Mouse (Mus musculus): ENCODE results near the gene Oard1. TPM values are rescaled to one million over a fixed set of nuclear protein-coding genes. Genes with fewer than 3 reads are reported as not detected.

Oard1 gene
- polyA plus RNA-seq, 1 experiment from 2014 or later = 38.3 TPM

DNA sequence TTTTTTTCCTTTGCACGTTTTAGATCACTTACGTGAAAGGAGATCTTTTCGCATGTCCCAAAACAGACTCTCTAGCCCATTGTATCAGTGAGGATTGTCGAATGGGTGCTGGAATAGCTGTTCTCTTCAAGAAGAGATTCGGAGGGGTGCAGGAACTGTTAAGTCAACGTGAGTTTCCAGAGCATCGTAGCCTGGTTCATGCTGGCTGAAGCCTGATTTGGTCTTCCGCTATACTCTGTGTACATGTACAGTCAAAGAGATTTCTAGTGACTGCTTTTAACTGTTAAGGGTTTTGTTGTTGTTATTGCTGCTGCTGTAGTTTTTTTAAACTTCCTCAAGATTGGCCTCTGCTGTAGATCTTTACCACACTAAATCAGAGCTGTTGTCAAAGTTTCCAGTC lies 1.4 kb downstream of the Oard1 start:
- no peaks in the 10 kb centered on the region; the same call in 1 of the 2 replicates for H3K36me3 ChIP-seq (replicated peaks)
- ATAC-seq (replicated peaks) = no peak

DNA sequence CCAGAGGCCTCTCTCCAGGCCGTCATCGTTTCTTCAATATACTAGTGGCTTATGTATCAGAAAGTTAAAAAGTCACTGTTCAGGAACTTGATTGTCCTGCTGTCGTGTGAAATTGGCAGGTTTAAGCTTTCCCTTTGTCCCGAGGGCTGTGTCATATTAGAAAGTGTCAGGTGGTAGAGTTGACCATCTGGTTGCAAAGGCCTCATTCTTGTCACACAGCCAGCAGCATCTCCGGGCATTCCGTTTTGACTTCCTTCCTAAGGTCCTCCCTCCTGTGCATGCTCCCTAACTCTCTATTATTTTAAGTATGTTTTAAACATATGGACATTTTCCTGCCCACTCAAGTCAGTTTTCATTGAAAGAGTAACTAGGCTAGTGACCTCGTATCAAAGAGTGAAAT lies 6.2 kb downstream of the Oard1 start:
- H3K27ac ChIP-seq = no peak overlapping the region
- H3K4me2 ChIP-seq = no peak overlapping the region
- no peaks in the 10 kb centered on the region for H3K9me3 ChIP-seq
- ATAC-seq (replicated peaks) = no peak
- WGBS = 82% methylated on average over 7 of the region's 7 CpGs
- peaks cover 13% of the 10 kb centered on the region for H3K4me1 ChIP-seq
- H3K27me3 ChIP-seq (replicated peaks) = no peaks in the 10 kb centered on the region
- H3K9ac ChIP-seq = no peak overlapping the region
- H3K36me3 ChIP-seq (replicated peaks) = no peaks in the 10 kb centered on the region; the same call in 1 of the 2 replicates
- no peak overlapping the region for H3K4me3 ChIP-seq

More for the DNA sequence above, 1.4 kb downstream of the Oard1 start:
- WGBS = 51% methylated on average over 8 of the region's 8 CpGs
- Histone ChIP-seq H3K4me3 (peak overlapping the region; percentile 84), H3K4me2 (peak overlapping the region; percentile 77), H3K27me3 (replicated peaks) (no peaks in the 10 kb centered on the region), H3K27ac (peak overlapping the region; percentile 99), H3K9me3 (no peaks in the 10 kb centered on the region), H3K9ac (peak overlapping the region; percentile 71), H3K4me1 (peaks cover 34% of the 10 kb centered on the region)

- 89% methylated on average over 14 of the region's 14 CpGs for WGBS
- Histone ChIP-seq H3K27me3 (replicated peaks) (no peaks in the 10 kb centered on the region), H3K4me1 (peaks cover 7% of the 10 kb centered on the region), H3K4me3 (no peak overlapping the region), H3K27ac (no peak overlapping the region), H3K4me2 (no peak overlapping the region), H3K9ac (no peak overlapping the region), H3K9me3 (no peaks in the 10 kb centered on the region), H3K36me3 (replicated peaks) (no peaks in the 10 kb centered on the region; the same call in 1 of the 2 replicates)
- ATAC-seq (replicated peaks) = peak; percentile 84
These were observed 6.8 kb downstream of the Oard1 start for GRCm38 (mm10) chr17:48416425-48417195.

DNA sequence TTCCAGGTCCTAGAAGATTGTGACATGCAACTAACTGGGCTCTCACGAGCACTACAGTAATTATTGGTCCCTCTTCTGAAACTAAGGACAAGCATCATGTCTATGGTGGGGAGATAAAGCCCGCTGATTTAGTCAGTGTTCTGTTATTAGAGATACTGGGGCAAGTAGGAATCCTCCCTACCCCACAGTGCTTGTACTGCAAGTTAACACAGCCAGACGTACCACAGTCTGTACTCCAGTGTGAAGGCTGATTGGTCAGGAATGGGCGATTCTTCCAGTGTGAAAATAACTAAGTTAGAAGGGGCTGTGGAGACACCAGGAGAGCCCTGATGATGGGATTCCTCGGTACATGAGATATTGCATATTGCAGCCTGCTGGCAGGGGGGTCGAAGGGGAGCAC lies 7.7 kb downstream of the Oard1 start:
- no peak overlapping the region for H3K27ac ChIP-seq
- no peaks in the 10 kb centered on the region; the same call in 1 of the 2 replicates for H3K36me3 ChIP-seq (replicated peaks)
- ATAC-seq (replicated peaks) = no peak
- no peak overlapping the region for H3K4me3 ChIP-seq
- no peaks in the 10 kb centered on the region for H3K27me3 ChIP-seq (replicated peaks)
- WGBS = 93% methylated on average over 6 of the region's 6 CpGs
- no peaks in the 10 kb centered on the region for H3K9me3 ChIP-seq
- H3K4me2 ChIP-seq = no peak overlapping the region
- H3K9ac ChIP-seq = no peak overlapping the region
- no peaks in the 10 kb centered on the region for H3K4me1 ChIP-seq

- H3K4me1 ChIP-seq = no peaks in the 10 kb centered on the region
- ATAC-seq (replicated peaks) = no peak
- no peak overlapping the region for H3K9ac ChIP-seq
- no peaks in the 10 kb centered on the region for H3K9me3 ChIP-seq
- H3K4me3 ChIP-seq = no peak overlapping the region
- no peak overlapping the region for H3K4me2 ChIP-seq
- no peaks in the 10 kb centered on the region; the same call in 1 of the 2 replicates for H3K36me3 ChIP-seq (replicated peaks)
- WGBS = 84% methylated on average over 7 of the region's 7 CpGs
- no peaks in the 10 kb centered on the region for H3K27me3 ChIP-seq (replicated peaks)
- no peak overlapping the region for H3K27ac ChIP-seq
These were observed 8.4 kb downstream of the Oard1 start for GRCm38 (mm10) chr17:48418174-48418573.

GRCm38 (mm10) chr17:48418781-48419180 lies 9.0 kb downstream of the Oard1 start:
- 85% methylated on average over 1 of the region's 1 CpGs for WGBS
- H3K4me3 ChIP-seq = no peak overlapping the region
- no peak for ATAC-seq (replicated peaks)
- no peaks in the 10 kb centered on the region for H3K9me3 ChIP-seq
- no peak overlapping the region for H3K4me2 ChIP-seq
- no peak overlapping the region for H3K9ac ChIP-seq
- no peaks in the 10 kb centered on the region for H3K27me3 ChIP-seq (replicated peaks)
- H3K27ac ChIP-seq = no peak overlapping the region
- H3K4me1 ChIP-seq = no peaks in the 10 kb centered on the region
- no peaks in the 10 kb centered on the region; the same call in 1 of the 2 replicates for H3K36me3 ChIP-seq (replicated peaks)

- Histone ChIP-seq H3K9ac (no peak overlapping the region), H3K9me3 (no peaks in the 10 kb centered on the region), H3K36me3 (replicated peaks) (no peaks in the 10 kb centered on the region; the same call in 1 of the 2 replicates), H3K4me2 (no peak overlapping the region), H3K4me3 (no peak overlapping the region), H3K4me1 (no peaks in the 10 kb centered on the region), H3K27me3 (replicated peaks) (no peaks in the 10 kb centered on the region), H3K27ac (no peak overlapping the region)
- 68% methylated on average over 2 of the region's 2 CpGs for WGBS
- ATAC-seq (replicated peaks) = no peak
These were observed 9.8 kb downstream of the Oard1 start for GRCm38 (mm10) chr17:48419571-48419970.

DNA sequence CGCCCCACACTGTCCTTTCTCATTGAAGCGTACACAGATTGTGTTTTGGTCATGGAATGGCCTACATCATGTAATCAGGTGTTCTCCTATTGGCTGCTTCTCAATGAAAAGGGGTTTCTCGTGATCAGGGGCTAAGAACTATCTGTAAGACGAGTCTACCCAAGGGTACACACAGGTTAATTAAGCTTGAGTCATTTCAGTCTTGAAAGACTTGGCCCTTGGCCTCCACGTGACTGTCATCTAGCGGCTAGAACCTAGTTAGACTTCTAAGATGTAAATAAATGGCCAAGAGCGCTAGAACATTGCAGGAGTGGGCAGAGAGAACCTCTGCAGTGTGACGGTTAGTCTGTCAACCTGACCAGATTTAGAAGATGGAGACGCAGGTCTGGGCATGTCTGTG lies 14.4 kb downstream of the Oard1 start:
- H3K27me3 ChIP-seq (replicated peaks) = no peaks in the 10 kb centered on the region
- no peak overlapping the region for H3K4me2 ChIP-seq
- WGBS = 89% methylated on average over 9 of the region's 9 CpGs

GRCm38 (mm10) chr17:48425823-48426612 lies 16.2 kb downstream of the Oard1 start:
- Histone ChIP-seq H3K27ac (no peak overlapping the region), H3K9me3 (no peaks in the 10 kb centered on the region), H3K27me3 (replicated peaks) (no peaks in the 10 kb centered on the region), H3K4me3 (no peak overlapping the region), H3K4me2 (no peak overlapping the region), H3K4me1 (no peaks in the 10 kb centered on the region; the same call in 1 of the 2 replicates), H3K36me3 (replicated peaks) (no peaks in the 10 kb centered on the region), H3K9ac (no peak overlapping the region)
- ATAC-seq (replicated peaks) = no peak
- WGBS = 46% methylated on average over 9 of the region's 9 CpGs

More for the DNA sequence above, 14.4 kb downstream of the Oard1 start:
- Histone ChIP-seq H3K9me3 (no peaks in the 10 kb centered on the region), H3K4me3 (no peak overlapping the region), H3K9ac (no peak overlapping the region), H3K36me3 (replicated peaks) (no peaks in the 10 kb centered on the region), H3K27ac (no peak overlapping the region), H3K4me1 (no peaks in the 10 kb centered on the region; the same call in 1 of the 2 replicates)
- ATAC-seq (replicated peaks) = no peak

DNA sequence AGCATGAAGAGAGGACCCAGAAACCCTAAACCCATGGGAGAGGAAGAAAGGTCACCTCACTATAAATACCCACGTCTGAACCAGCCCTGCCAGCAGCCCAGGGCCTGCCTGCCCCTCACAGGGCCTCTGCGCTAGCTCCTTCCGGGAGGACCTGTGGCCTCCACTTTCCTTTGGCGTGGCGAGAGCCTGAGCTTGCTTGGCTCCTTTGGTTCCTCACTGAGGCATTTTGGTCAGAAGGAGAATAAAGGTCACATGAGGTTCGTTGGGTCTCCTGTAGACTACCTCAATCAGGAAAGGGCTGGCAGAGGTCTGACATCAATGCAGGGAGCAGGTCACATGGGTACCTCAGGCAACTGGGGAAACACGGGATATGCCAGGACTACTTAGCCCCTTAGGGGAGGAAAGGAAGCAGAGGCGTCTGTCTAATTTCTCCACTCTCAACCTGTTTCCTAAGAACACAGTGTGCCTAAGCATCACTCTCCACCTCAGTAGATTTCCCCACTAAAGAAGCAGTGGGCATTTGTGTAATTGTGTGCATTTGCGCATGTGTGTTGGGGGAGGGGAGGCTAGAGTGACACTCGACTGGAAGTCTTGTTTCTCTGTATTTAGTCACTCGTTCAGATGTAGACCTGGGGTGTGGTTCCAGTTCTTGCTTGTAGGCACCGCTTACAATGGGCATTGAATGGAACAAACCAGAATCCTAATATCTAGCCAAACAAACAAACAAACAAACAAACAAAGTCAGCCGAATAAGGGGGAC lies 17.4 kb downstream of the Oard1 start:
- no peaks in the 10 kb centered on the region for H3K36me3 ChIP-seq (replicated peaks)
- no peak overlapping the region for H3K27ac ChIP-seq
- no peak overlapping the region for H3K4me2 ChIP-seq
- WGBS = 75% methylated on average over 13 of the region's 13 CpGs
- H3K27me3 ChIP-seq (replicated peaks) = no peaks in the 10 kb centered on the region
- no peaks in the 10 kb centered on the region; the same call in 1 of the 2 replicates for H3K4me1 ChIP-seq
- H3K9me3 ChIP-seq = no peaks in the 10 kb centered on the region
- H3K4me3 ChIP-seq = no peak overlapping the region
- no peak overlapping the region for H3K9ac ChIP-seq
- ATAC-seq (replicated peaks) = no peak

GRCm38 (mm10) chr17:48427852-48428530 lies 18.2 kb downstream of the Oard1 start:
- ATAC-seq (replicated peaks) = no peak
- Histone ChIP-seq H3K9ac (no peak overlapping the region), H3K27me3 (replicated peaks) (no peaks in the 10 kb centered on the region), H3K4me3 (no peak overlapping the region), H3K9me3 (no peaks in the 10 kb centered on the region), H3K36me3 (replicated peaks) (no peaks in the 10 kb centered on the region), H3K4me1 (no peaks in the 10 kb centered on the region; the same call in 1 of the 2 replicates), H3K27ac (no peak overlapping the region), H3K4me2 (no peak overlapping the region)
- 74% methylated on average over 11 of the region's 11 CpGs for WGBS

Data from midbrain, embryonic 15.5 days (tissue).